Mouse (Mus musculus) kidney, adult 2 months (tissue): Measurements from ENCODE around the gene Ykt6.

Experiments
- CTCF ChIP-seq: fragments of 200-500 bp; conservative IDR thresholded peaks from 2 replicates; pipeline ENCODE4 v1.5.1; 2011; ENCODE audit warnings: low read depth, mild to moderate bottlenecking, control low read depth, low read length, moderate library complexity, mixed read lengths; ENCODE audit not compliant: insufficient read depth, insufficient read length
- POLR2A ChIP-seq: fragments of 200-500 bp; IDR thresholded peaks from one replicate; pipeline ENCODE4 v1.6.1; 2011; ENCODE audit warnings: low read depth, low read length, control low read depth

DNA sequence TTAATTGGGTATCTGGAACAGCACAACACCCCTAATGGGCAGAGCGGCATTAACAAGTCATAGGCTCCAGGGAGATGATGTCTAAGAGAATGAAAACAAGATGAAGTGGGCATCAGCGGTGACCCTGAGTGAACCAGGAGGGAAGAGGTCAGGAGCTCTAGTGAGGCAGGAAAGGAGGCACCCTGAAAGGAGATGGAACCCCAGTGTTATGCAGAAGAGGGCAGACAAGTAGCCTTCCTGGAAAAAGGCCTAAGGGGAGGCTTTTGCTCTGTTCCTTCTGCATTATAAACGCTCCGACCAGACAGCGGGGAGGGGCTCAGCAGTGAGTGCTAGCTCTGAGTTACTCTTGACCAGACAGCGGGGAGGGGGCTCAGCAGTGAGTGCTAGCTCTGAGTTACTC is 12.5 kb upstream of the Ykt6 start:
- TF ChIP-seq CTCF, result no peak
- no peak for TF ChIP-seq POLR2A
